Mouse (Mus musculus) lung, adult 2 months (tissue): Measurements from ENCODE around the gene Elane.

ENCODE experiments used
- CTCF ChIP-seq: fragments of 200-500 bp; IDR thresholded peaks from 2 replicates; pipeline ENCODE4 v1.5.1; 2011; ENCODE audit warnings: mild to moderate bottlenecking, low read length, control low read depth; ENCODE audit not compliant: insufficient read depth
- POLR2A ChIP-seq: fragments of 200-500 bp; IDR thresholded peaks from 2 replicates; pipeline ENCODE4 v1.6.1; 2011; ENCODE audit warnings: low read depth, mild to moderate bottlenecking, control low read depth, low read length, borderline replicate concordance; ENCODE audit errors: extremely low read depth

DNA sequence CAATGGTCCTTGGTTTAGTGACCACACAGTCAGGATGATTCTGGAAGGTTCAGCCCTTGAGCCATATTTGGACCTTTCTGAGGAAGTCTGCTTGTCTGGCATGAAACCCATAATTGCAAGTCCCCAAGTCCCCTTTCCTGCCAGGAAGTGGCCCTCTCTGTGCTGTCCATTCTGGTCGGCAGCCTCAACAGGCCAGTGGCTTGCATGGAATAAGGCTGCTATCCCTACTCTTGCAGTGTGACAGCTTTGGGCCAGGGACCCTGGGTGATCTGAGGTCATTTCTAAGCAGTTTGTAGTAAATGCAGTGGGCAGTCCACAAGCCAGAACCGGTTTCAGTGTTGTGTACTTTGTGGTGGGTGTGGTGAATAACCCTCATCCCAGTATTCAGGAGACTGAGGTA, 47.9 kb upstream of the Elane start:
- TF ChIP-seq CTCF (no peak), POLR2A (no peak)
